Mouse (Mus musculus): Measurements from ENCODE around the gene Lifr. TPM values are rescaled to one million over a fixed set of nuclear protein-coding genes. Genes with fewer than 3 reads are reported as not detected.

Gene Lifr
- total RNA-seq, 2 experiments from 2014 or later, result 0.24 to 0.56 TPM

- ATAC-seq (replicated peaks; ENCODE audit: low FRiP score, low TSS enrichment, poor library complexity, severe bottlenecking), result no peak
Observed at GRCm38 (mm10) chr15:7079631-7080337, 10.6 kb upstream of the Lifr start.

- ATAC-seq (replicated peaks; ENCODE audit: low FRiP score, low TSS enrichment, poor library complexity, severe bottlenecking), result no peak
Observed at GRCm38 (mm10) chr15:7080916-7081626, 9.3 kb upstream of the Lifr start.

- ATAC-seq (replicated peaks; ENCODE audit: low FRiP score, low TSS enrichment, poor library complexity, severe bottlenecking), result no peak
Observed at GRCm38 (mm10) chr15:7081795-7082194, 8.6 kb upstream of the Lifr start.

GRCm38 (mm10) chr15:7082901-7083300, 7.5 kb upstream of the Lifr start:
- ATAC-seq (replicated peaks; ENCODE audit: low FRiP score, low TSS enrichment, poor library complexity, severe bottlenecking), result no peak

- ATAC-seq (replicated peaks; ENCODE audit: low FRiP score, low TSS enrichment, poor library complexity, severe bottlenecking), result peak; percentile 52; the same call in 1 of the 2 replicates
Observed at GRCm38 (mm10) chr15:7084780-7085497, 5.5 kb upstream of the Lifr start.

GRCm38 (mm10) chr15:7088691-7089090, 1.7 kb upstream of the Lifr start:
- ATAC-seq (replicated peaks; ENCODE audit: low FRiP score, low TSS enrichment, poor library complexity, severe bottlenecking), result no peak

GRCm38 (mm10) chr15:7092321-7092720, 1.9 kb downstream of the Lifr start:
- 0 out of 2 replicates have a peak, but pooled peaks have one; percentile 14 for ATAC-seq (replicated peaks; ENCODE audit: low FRiP score, low TSS enrichment, poor library complexity, severe bottlenecking)

- no peak for ATAC-seq (replicated peaks; ENCODE audit: low FRiP score, low TSS enrichment, poor library complexity, severe bottlenecking)
Observed at GRCm38 (mm10) chr15:7099406-7099805, 9.0 kb downstream of the Lifr start.

- ATAC-seq (replicated peaks; ENCODE audit: low FRiP score, low TSS enrichment, poor library complexity, severe bottlenecking), result no peak
Observed at GRCm38 (mm10) chr15:7100226-7100625, 9.8 kb downstream of the Lifr start.

GRCm38 (mm10) chr15:7103051-7103450, 12.6 kb downstream of the Lifr start:
- ATAC-seq (replicated peaks; ENCODE audit: low FRiP score, low TSS enrichment, poor library complexity, severe bottlenecking), result no peak

GRCm38 (mm10) chr15:7105224-7105623, 14.8 kb downstream of the Lifr start:
- ATAC-seq (replicated peaks; ENCODE audit: low FRiP score, low TSS enrichment, poor library complexity, severe bottlenecking), result no peak

- ATAC-seq (replicated peaks; ENCODE audit: low FRiP score, low TSS enrichment, poor library complexity, severe bottlenecking), result no peak
Observed at GRCm38 (mm10) chr15:7108160-7108559, 17.7 kb downstream of the Lifr start.

GRCm38 (mm10) chr15:7112227-7112907, 22.0 kb downstream of the Lifr start:
- ATAC-seq (replicated peaks; ENCODE audit: low FRiP score, low TSS enrichment, poor library complexity, severe bottlenecking), result no peak

GRCm38 (mm10) chr15:7113906-7114305, 23.5 kb downstream of the Lifr start:
- no peak for ATAC-seq (replicated peaks; ENCODE audit: low FRiP score, low TSS enrichment, poor library complexity, severe bottlenecking)

GRCm38 (mm10) chr15:7115326-7116003, 25.1 kb downstream of the Lifr start:
- no peak for ATAC-seq (replicated peaks; ENCODE audit: low FRiP score, low TSS enrichment, poor library complexity, severe bottlenecking)

- no peak for ATAC-seq (replicated peaks; ENCODE audit: low FRiP score, low TSS enrichment, poor library complexity, severe bottlenecking)
Observed at GRCm38 (mm10) chr15:7116216-7116615, 25.8 kb downstream of the Lifr start.

GRCm38 (mm10) chr15:7116699-7117098, 26.3 kb downstream of the Lifr start:
- no peak for ATAC-seq (replicated peaks; ENCODE audit: low FRiP score, low TSS enrichment, poor library complexity, severe bottlenecking)

GRCm38 (mm10) chr15:7117944-7118343, 27.5 kb downstream of the Lifr start:
- ATAC-seq (replicated peaks; ENCODE audit: low FRiP score, low TSS enrichment, poor library complexity, severe bottlenecking), result no peak

GRCm38 (mm10) chr15:7118849-7119248, 28.4 kb downstream of the Lifr start:
- no peak for ATAC-seq (replicated peaks; ENCODE audit: low FRiP score, low TSS enrichment, poor library complexity, severe bottlenecking)

All from megakaryocyte-erythroid progenitor cell, adult 5-6 weeks (primary cell).